Mouse (Mus musculus): Measurements from ENCODE around the gene Ccdc77.
"Not testable (repeated sequence)": the region's sequence is repeated elsewhere in the genome, so short reads cannot be mapped to it uniquely, and the experiment has no call there.

Gene Ccdc77

GRCm38 (mm10) chr6:120319129-120319528 is 45.0 kb downstream of the Ccdc77 start:
- in situ Hi-C loops (cut with MboI; ENCODE audit: low pct_unique_long_range_greater_than_20kb in 1 of 2, low sequenced_read_pairs in 2 of 2, unreplicated experiment in 1 of 2), result no loop called here

DNA sequence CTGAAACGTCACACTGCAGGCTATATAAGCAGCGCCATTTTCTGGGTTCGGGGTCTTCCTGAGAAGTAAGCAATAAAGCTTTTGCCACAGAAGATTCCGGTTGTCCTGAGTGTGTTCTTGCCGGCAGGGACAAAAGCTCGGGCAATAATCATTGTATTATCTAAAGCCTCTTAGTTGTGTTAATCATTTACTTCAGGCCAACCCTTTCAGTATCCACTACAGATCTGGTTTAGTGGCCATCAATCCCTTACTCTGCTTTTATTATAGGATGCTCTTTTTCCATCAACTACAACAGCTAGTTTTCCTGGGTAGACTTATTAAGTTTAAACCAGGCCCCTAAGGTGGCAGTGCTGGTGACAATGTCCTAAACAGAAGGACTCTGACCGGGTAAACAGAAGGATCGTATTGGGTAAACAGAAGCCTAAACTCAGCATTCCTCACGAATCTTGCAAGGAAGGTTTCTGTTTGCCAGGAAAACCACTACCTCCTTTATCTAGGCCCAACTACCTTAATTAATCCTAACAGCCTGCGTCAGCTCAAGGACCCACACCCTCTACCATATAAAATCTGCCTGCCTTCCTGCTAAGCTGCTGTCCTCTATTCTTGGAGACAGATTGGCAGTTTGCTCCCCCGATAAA is 45.8 kb downstream of the Ccdc77 start:
- in situ Hi-C loops (cut with MboI; ENCODE audit: low pct_unique_long_range_greater_than_20kb in 1 of 2, low sequenced_read_pairs in 2 of 2, unreplicated experiment in 1 of 2), result no loop called here

- in situ Hi-C loops (cut with MboI; ENCODE audit: low pct_unique_long_range_greater_than_20kb in 1 of 2, low sequenced_read_pairs in 2 of 2, unreplicated experiment in 1 of 2), result no loop called here
These were observed 51.7 kb downstream of the Ccdc77 start for GRCm38 (mm10) chr6:120312443-120312842.

DNA sequence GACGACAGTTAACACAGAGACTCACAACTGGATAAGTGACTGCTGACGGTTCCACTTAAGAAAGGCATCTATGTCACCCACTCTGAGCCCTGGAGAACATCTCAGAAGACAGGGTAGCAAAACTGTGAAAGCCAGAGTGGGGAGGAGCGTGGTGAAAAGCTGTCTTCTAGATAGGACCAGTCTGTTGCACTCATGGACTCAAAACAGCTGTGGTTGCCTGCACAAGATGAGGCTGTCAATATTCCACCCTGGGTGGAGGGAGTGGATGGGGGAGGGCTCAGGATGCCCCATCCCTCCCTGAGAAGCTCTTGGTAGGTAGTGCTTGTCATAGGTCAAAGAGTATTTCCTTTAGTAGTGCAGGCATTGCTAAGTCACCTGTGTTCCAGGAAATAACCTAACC is 54.4 kb downstream of the Ccdc77 start:
- in situ Hi-C loops (cut with MboI; ENCODE audit: low pct_unique_long_range_greater_than_20kb in 1 of 2, low sequenced_read_pairs in 2 of 2, unreplicated experiment in 1 of 2), result no loop called here

- in situ Hi-C loops (cut with MboI; ENCODE audit: low pct_unique_long_range_greater_than_20kb in 1 of 2, low sequenced_read_pairs in 2 of 2, unreplicated experiment in 1 of 2), result no loop called here
These were observed 54.8 kb downstream of the Ccdc77 start for GRCm38 (mm10) chr6:120309338-120309737.

- in situ Hi-C loops (cut with MboI; ENCODE audit: low pct_unique_long_range_greater_than_20kb in 1 of 2, low sequenced_read_pairs in 2 of 2, unreplicated experiment in 1 of 2), result no loop called here
These were observed 57.1 kb downstream of the Ccdc77 start for GRCm38 (mm10) chr6:120306859-120307594.

GRCm38 (mm10) chr6:120302755-120303316 is 61.3 kb downstream of the Ccdc77 start:
- in situ Hi-C loops (cut with MboI; ENCODE audit: low pct_unique_long_range_greater_than_20kb in 1 of 2, low sequenced_read_pairs in 2 of 2, unreplicated experiment in 1 of 2), result loop anchor here (5.0 kb wide), 1 partner anchor 81 kb away; no protein-coding TSS in a partner anchor

DNA sequence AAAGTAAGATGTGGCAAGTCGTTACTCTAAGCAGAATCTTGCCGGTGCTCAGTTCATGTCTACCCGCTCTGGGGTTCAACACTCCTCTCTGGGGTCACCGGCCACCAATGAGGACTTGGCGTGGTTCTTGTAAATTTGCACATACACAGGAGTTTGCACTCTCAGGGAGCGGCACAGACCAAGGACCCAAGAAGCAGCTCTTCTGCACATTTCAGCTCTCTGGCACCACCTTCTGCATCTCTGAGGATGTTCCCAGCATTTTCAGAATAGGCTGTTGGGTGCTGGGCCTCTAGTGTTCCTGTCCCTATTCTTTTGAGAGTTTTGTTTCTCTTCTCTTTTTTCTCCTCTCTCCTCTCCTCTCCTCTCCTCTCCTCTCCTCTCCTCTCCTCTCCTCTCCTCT is 63.0 kb downstream of the Ccdc77 start:
- in situ Hi-C loops (cut with MboI; ENCODE audit: low pct_unique_long_range_greater_than_20kb in 1 of 2, low sequenced_read_pairs in 2 of 2, unreplicated experiment in 1 of 2), result loop anchor here (5.0 kb wide), 1 partner anchor 79 kb away; no protein-coding TSS in a partner anchor

DNA sequence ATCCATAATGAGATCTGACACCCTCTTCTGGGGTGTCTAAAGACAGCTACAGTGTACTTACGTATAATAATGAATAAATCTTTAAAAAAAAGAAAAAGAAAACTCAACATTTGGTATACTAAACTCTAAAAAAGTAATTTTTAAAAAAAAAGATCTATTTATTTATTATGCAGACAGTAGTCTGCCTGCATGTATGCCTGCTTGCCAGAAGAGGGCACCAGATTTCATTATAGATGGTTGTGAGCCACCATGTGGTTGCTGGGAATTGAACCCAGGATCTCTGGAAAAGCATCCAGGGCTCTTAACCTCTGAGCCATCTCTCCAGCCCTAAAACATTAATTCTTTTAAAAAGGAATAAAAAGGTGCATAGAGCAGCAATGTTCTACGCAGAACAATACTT is 67.6 kb downstream of the Ccdc77 start:
- in situ Hi-C loops (cut with MboI; ENCODE audit: low pct_unique_long_range_greater_than_20kb in 1 of 2, low sequenced_read_pairs in 2 of 2, unreplicated experiment in 1 of 2), result not testable (repeated sequence)

GRCm38 (mm10) chr6:120294785-120295133 is 69.4 kb downstream of the Ccdc77 start:
- in situ Hi-C loops (cut with MboI; ENCODE audit: low pct_unique_long_range_greater_than_20kb in 1 of 2, low sequenced_read_pairs in 2 of 2, unreplicated experiment in 1 of 2), result no loop called here

DNA sequence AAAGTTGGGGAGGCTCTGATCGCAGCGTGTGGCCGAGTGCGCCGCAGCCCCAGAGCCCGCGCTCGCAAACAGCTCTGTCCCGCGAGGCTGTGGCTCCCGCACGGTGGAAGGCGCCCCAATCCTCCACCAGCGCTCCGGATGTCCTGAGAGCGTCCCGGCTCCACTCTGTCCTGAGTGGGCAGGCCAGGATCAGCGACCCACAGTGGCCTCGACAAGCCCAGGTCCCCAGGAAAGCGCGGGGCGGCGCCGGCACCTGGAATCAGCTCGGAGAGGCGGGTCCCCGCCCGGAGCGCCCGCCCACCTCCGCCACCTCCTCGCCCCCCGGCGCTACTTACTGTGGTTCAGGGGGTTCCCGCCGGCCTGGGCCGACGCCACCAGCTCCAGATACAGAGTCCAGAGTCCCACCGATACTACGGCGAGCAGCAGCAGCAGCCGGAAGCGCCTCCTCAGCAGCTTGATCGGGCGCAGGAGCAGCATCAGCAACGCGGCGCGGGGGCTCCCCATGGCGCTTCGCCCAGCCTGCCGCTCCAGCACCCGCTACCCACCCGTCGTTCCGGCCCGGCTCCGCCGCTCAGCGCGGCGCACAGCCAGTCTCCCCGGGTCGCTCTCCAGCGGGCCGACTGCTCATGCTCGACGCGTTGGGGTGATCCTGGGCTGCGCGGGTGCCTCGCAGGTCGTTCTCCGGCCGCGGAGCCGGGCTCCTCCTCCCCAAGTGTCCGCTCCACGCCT is 70.0 kb downstream of the Ccdc77 start, which contains the start of the genes D330020A13Rik and B4galnt3:
TSS of gene D330020A13Rik (plus strand) at position 309 of the 729 bp plus-strand sequence.
TSS of gene B4galnt3 (minus strand) at position 504 of the 729 bp plus-strand sequence.
- in situ Hi-C loops (cut with MboI; ENCODE audit: low pct_unique_long_range_greater_than_20kb in 1 of 2, low sequenced_read_pairs in 2 of 2, unreplicated experiment in 1 of 2), result no loop called here

- in situ Hi-C loops (cut with MboI; ENCODE audit: low pct_unique_long_range_greater_than_20kb in 1 of 2, low sequenced_read_pairs in 2 of 2, unreplicated experiment in 1 of 2), result no loop called here
These were observed 72.7 kb downstream of the Ccdc77 start for GRCm38 (mm10) chr6:120291396-120292009.

GRCm38 (mm10) chr6:120289430-120289829 is 74.7 kb downstream of the Ccdc77 start:
- in situ Hi-C loops (cut with MboI; ENCODE audit: low pct_unique_long_range_greater_than_20kb in 1 of 2, low sequenced_read_pairs in 2 of 2, unreplicated experiment in 1 of 2), result no loop called here

- in situ Hi-C loops (cut with MboI; ENCODE audit: low pct_unique_long_range_greater_than_20kb in 1 of 2, low sequenced_read_pairs in 2 of 2, unreplicated experiment in 1 of 2), result no loop called here
These were observed 75.6 kb downstream of the Ccdc77 start for GRCm38 (mm10) chr6:120288541-120288940.

- in situ Hi-C loops (cut with MboI; ENCODE audit: low pct_unique_long_range_greater_than_20kb in 1 of 2, low sequenced_read_pairs in 2 of 2, unreplicated experiment in 1 of 2), result no loop called here
These were observed 76.9 kb downstream of the Ccdc77 start for GRCm38 (mm10) chr6:120287279-120287678.

GRCm38 (mm10) chr6:120276874-120277449 is 87.2 kb downstream of the Ccdc77 start:
- in situ Hi-C loops (cut with MboI; ENCODE audit: low pct_unique_long_range_greater_than_20kb in 1 of 2, low sequenced_read_pairs in 2 of 2, unreplicated experiment in 1 of 2), result no loop called here

GRCm38 (mm10) chr6:120275301-120275700 is 88.9 kb downstream of the Ccdc77 start:
- in situ Hi-C loops (cut with MboI; ENCODE audit: low pct_unique_long_range_greater_than_20kb in 1 of 2, low sequenced_read_pairs in 2 of 2, unreplicated experiment in 1 of 2), result no loop called here

DNA sequence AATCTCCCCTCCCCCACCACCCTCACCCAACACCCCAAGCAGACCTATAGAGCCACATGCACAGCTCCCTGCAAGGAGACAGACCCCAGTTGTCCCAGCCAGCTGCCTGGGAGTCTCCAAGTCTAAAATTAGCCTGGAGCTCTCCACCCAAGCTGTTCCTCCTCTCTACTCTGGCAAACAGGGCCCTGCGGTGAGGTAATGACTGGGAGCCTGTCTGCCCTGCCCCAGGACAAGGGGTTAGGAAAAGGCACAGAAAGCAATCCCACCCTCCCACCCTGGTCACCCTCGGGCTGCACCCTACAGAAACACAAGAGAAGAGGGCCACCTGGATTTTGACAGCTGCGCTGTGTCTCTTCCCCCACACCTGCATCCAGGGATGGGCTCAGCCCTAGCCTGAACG is 89.3 kb downstream of the Ccdc77 start:
- in situ Hi-C loops (cut with MboI; ENCODE audit: low pct_unique_long_range_greater_than_20kb in 1 of 2, low sequenced_read_pairs in 2 of 2, unreplicated experiment in 1 of 2), result no loop called here

All from mouse embryonic stem cell (cell line).